Mouse (Mus musculus): ENCODE measurements around the gene Tedc1. TPM values are rescaled to one million over a fixed set of nuclear protein-coding genes. Genes with fewer than 3 reads are reported as not detected.

The Tedc1 gene
- total and polyA plus RNA-seq, 2 experiments: 0.09 to 0.15 TPM

GRCm38 (mm10) chr12:113157521-113157920 is 1.3 kb downstream of the Tedc1 start:
- no peak for DNase-seq (ENCODE audit: extremely low read depth, low read depth, low spot score)
- TF ChIP-seq POLR2A (IDR thresholded peaks at IDR 0.05; ENCODE audit: extremely low read depth, insufficient read depth, low read length) (no peak), CTCF (IDR thresholded peaks at IDR 0.05; ENCODE audit: low read depth, low read length) (no peak)
- Histone ChIP-seq H3K36me3 (ENCODE audit: control insufficient read depth, insufficient read depth, low read length) (no peaks in the 10 kb centered on the region), H3K27me3 (ENCODE audit: control insufficient read depth, insufficient read depth, low read length) (no peaks in the 10 kb centered on the region), H3K4me1 (ENCODE audit: control insufficient read depth, insufficient read depth, low read length) (no peaks in the 10 kb centered on the region), H3K9ac (ENCODE audit: low read depth, low read length) (no peak overlapping the region), H3K27ac (replicated peaks; ENCODE audit: insufficient read depth, low read depth, low read length) (no peak overlapping the region), H3K4me3 (ENCODE audit: insufficient read depth, low read depth, low read length) (no peak overlapping the region), H3K79me2 (ENCODE audit: control insufficient read depth, insufficient read depth, low read length) (no peaks in the 10 kb centered on the region)
- WGBS: 88% methylated on average over 8 of the region's 8 CpGs

DNA sequence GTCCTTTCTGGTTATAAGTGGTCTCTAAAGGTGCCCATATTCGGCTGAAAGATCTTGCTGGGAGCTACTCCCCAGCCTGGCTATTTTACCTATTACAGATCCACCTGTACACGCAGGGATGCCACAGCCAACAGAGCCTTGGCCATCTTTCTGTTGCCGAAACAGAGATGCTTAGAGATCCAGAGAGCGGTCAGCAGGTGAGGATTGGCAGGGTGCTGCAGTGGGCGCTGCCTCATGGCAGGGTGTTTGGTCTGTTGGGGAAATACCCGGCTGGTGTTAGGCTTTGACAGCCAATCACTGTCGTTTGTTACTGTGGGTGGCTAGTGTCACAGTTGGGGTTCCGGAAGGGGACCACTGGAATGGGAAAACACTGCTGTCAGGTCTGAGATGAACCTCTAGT is 1.8 kb downstream of the Tedc1 start:
- 92% methylated on average over 8 of the region's 8 CpGs for WGBS
- Histone ChIP-seq H3K36me3 (ENCODE audit: control insufficient read depth, insufficient read depth, low read length) (no peaks in the 10 kb centered on the region), H3K9ac (ENCODE audit: low read depth, low read length) (no peak overlapping the region), H3K27me3 (ENCODE audit: control insufficient read depth, insufficient read depth, low read length) (no peaks in the 10 kb centered on the region), H3K79me2 (ENCODE audit: control insufficient read depth, insufficient read depth, low read length) (no peaks in the 10 kb centered on the region), H3K27ac (replicated peaks; ENCODE audit: insufficient read depth, low read depth, low read length) (no peak overlapping the region), H3K4me3 (ENCODE audit: insufficient read depth, low read depth, low read length) (no peak overlapping the region), H3K4me1 (ENCODE audit: control insufficient read depth, insufficient read depth, low read length) (no peaks in the 10 kb centered on the region)
- no peak for TF ChIP-seq POLR2A (IDR thresholded peaks at IDR 0.05; ENCODE audit: extremely low read depth, insufficient read depth, low read length)
- no peak for TF ChIP-seq CTCF (IDR thresholded peaks at IDR 0.05; ENCODE audit: low read depth, low read length)
- no peak for DNase-seq (ENCODE audit: extremely low read depth, low read depth, low spot score)

GRCm38 (mm10) chr12:113163561-113164006 is 7.4 kb downstream of the Tedc1 start:
- 93% methylated on average over 11 of the region's 11 CpGs for WGBS
- no peak for TF ChIP-seq CTCF (IDR thresholded peaks at IDR 0.05; ENCODE audit: low read depth, low read length)
- TF ChIP-seq POLR2A (IDR thresholded peaks at IDR 0.05; ENCODE audit: extremely low read depth, insufficient read depth, low read length): no peak
- Histone ChIP-seq H3K4me1 (ENCODE audit: control insufficient read depth, insufficient read depth, low read length) (no peaks in the 10 kb centered on the region), H3K27ac (replicated peaks; ENCODE audit: insufficient read depth, low read depth, low read length) (no peak overlapping the region), H3K9ac (ENCODE audit: low read depth, low read length) (no peak overlapping the region), H3K4me3 (ENCODE audit: insufficient read depth, low read depth, low read length) (no peak overlapping the region), H3K27me3 (ENCODE audit: control insufficient read depth, insufficient read depth, low read length) (no peaks in the 10 kb centered on the region), H3K79me2 (ENCODE audit: control insufficient read depth, insufficient read depth, low read length) (no peaks in the 10 kb centered on the region), H3K36me3 (ENCODE audit: control insufficient read depth, insufficient read depth, low read length) (no peaks in the 10 kb centered on the region)
- no peak for DNase-seq (ENCODE audit: extremely low read depth, low read depth, low spot score)

- no peak overlapping the region for H3K9ac ChIP-seq (ENCODE audit: low read depth, low read length)
- no peaks in the 10 kb centered on the region for H3K4me1 ChIP-seq (ENCODE audit: control insufficient read depth, insufficient read depth, low read length)
- TF ChIP-seq POLR2A (IDR thresholded peaks at IDR 0.05; ENCODE audit: extremely low read depth, insufficient read depth, low read length): no peak
- TF ChIP-seq CTCF (IDR thresholded peaks at IDR 0.05; ENCODE audit: low read depth, low read length): no peak
- H3K27me3 ChIP-seq (ENCODE audit: control insufficient read depth, insufficient read depth, low read length): no peaks in the 10 kb centered on the region
- H3K79me2 ChIP-seq (ENCODE audit: control insufficient read depth, insufficient read depth, low read length): no peaks in the 10 kb centered on the region
- H3K4me3 ChIP-seq (ENCODE audit: insufficient read depth, low read depth, low read length): no peak overlapping the region
- no peak for DNase-seq (ENCODE audit: extremely low read depth, low read depth, low spot score)
- H3K36me3 ChIP-seq (ENCODE audit: control insufficient read depth, insufficient read depth, low read length): no peaks in the 10 kb centered on the region
- 73% methylated on average over 9 of the region's 9 CpGs for WGBS
- H3K27ac ChIP-seq (replicated peaks; ENCODE audit: insufficient read depth, low read depth, low read length): no peak overlapping the region
Measured at GRCm38 (mm10) chr12:113168031-113168536, 11.9 kb downstream of the Tedc1 start.

DNA sequence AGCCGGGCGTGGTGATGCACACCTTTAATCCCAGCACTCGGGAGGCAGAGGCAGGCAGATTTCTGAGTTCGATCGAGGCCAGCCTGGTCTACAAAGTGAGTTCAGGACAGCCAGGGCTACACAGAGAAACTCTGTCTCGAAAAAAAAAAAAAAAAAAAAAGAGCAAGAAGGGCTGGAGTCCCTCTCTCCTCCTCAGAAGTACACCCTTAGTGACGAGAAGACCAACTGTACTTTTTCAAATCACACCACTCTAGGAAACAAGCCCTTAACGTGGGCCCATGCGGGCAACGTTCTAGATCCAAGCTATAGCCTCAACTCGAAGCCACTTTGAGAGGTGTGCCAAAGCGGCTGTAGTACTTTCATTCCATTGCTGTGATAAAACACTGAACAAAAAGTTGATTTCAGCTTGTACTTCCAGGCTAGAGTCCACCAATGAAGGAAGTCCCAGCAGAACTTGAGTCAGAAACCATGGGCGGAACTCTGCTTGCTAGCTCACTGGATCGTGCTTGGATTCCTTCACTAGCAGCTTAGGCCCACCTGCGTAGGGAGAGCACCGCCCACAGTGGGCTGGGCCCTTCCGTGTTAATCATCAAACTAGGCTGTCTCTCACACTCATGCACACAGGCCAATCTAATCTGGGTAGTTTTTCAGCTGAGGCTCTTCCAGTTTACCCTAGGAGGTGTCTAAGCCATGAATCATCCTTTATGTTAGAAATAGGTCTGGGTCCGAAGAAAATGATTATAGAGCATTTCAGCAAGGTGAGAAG is 20.9 kb downstream of the Tedc1 start:
- Histone ChIP-seq H3K9ac (ENCODE audit: low read depth, low read length) (no peak overlapping the region), H3K4me3 (ENCODE audit: insufficient read depth, low read depth, low read length) (no peak overlapping the region), H3K27ac (replicated peaks; ENCODE audit: insufficient read depth, low read depth, low read length) (no peak overlapping the region), H3K27me3 (ENCODE audit: control insufficient read depth, insufficient read depth, low read length) (no peaks in the 10 kb centered on the region), H3K36me3 (ENCODE audit: control insufficient read depth, insufficient read depth, low read length) (no peaks in the 10 kb centered on the region), H3K4me1 (ENCODE audit: control insufficient read depth, insufficient read depth, low read length) (no peaks in the 10 kb centered on the region), H3K79me2 (ENCODE audit: control insufficient read depth, insufficient read depth, low read length) (no peaks in the 10 kb centered on the region)
- TF ChIP-seq POLR2A (IDR thresholded peaks at IDR 0.05; ENCODE audit: extremely low read depth, insufficient read depth, low read length) (no peak), CTCF (IDR thresholded peaks at IDR 0.05; ENCODE audit: low read depth, low read length) (no peak)
- 81% methylated on average over 18 of the region's 18 CpGs for WGBS
- DNase-seq (ENCODE audit: extremely low read depth, low read depth, low spot score): no peak

GRCm38 (mm10) chr12:113181020-113181419 is 24.8 kb downstream of the Tedc1 start:
- WGBS: 38% methylated on average over 4 of the region's 4 CpGs
- Histone ChIP-seq H3K4me1 (ENCODE audit: control insufficient read depth, insufficient read depth, low read length) (no peaks in the 10 kb centered on the region), H3K9ac (ENCODE audit: low read depth, low read length) (no peak overlapping the region), H3K79me2 (ENCODE audit: control insufficient read depth, insufficient read depth, low read length) (no peaks in the 10 kb centered on the region), H3K27me3 (ENCODE audit: control insufficient read depth, insufficient read depth, low read length) (peaks cover 5% of the 10 kb centered on the region; the same call in 1 of the 2 replicates), H3K27ac (replicated peaks; ENCODE audit: insufficient read depth, low read depth, low read length) (no peak overlapping the region), H3K36me3 (ENCODE audit: control insufficient read depth, insufficient read depth, low read length) (no peaks in the 10 kb centered on the region), H3K4me3 (ENCODE audit: insufficient read depth, low read depth, low read length) (no peak overlapping the region)
- TF ChIP-seq CTCF (IDR thresholded peaks at IDR 0.05; ENCODE audit: low read depth, low read length) (no peak), POLR2A (IDR thresholded peaks at IDR 0.05; ENCODE audit: extremely low read depth, insufficient read depth, low read length) (no peak)
- no peak for DNase-seq (ENCODE audit: extremely low read depth, low read depth, low spot score)

Measured in liver, adult 2 months (tissue).